Mouse (Mus musculus) lung, embryonic 14.5 days (tissue): ENCODE data around the gene Srpk2. TPM values are rescaled to one million over a fixed set of nuclear protein-coding genes. Genes with fewer than 3 reads are reported as not detected.

Experiments
- ATAC-seq: fragments of 200-750 bp; cut with Nextera tagmentation; 2 replicates; pipeline ENCODE4 v1.8.0; 2017; ENCODE audit warnings: mild to moderate bottlenecking, moderate TSS enrichment, moderate library complexity; ENCODE audit not compliant: insufficient read depth
- DNase-seq: peaks from one replicate; pipeline ENCODE4 v3.0.0-alpha.2; 2015
- H3K27ac ChIP-seq: fragments of 300-500 bp; sonication (generic); 2 replicates; pipeline ENCODE4 v1.5.1; 2014; ENCODE audit warnings: low read depth, mild to moderate bottlenecking, moderate library complexity
- H3K27me3 ChIP-seq: fragments of 300-500 bp; sonication (generic); 2 replicates; pipeline ENCODE4 v1.6.1; 2014; ENCODE audit warnings: low read length, control low read depth; ENCODE audit not compliant: insufficient read depth
- H3K36me3 ChIP-seq: fragments of 300-500 bp; sonication (generic); 2 replicates; pipeline ENCODE4 v1.6.1; 2014; ENCODE audit warnings: control low read depth; ENCODE audit not compliant: insufficient read depth
- H3K4me1 ChIP-seq: fragments of 300-500 bp; sonication (generic); 2 replicates; pipeline ENCODE4 v1.6.1; 2014; ENCODE audit warnings: antibody characterized with exemption, control low read depth; ENCODE audit not compliant: insufficient read depth
- H3K4me2 ChIP-seq: fragments of 300-500 bp; sonication (generic); 2 replicates; pipeline ENCODE4 v1.6.1; 2014; ENCODE audit warnings: mild to moderate bottlenecking
- H3K4me3 ChIP-seq: fragments of 300-500 bp; sonication (generic); 2 replicates; pipeline ENCODE4 v1.5.1; 2014; ENCODE audit warnings: low read depth, low read length
- H3K9ac ChIP-seq: fragments of 300-500 bp; sonication (generic); 2 replicates; pipeline ENCODE4 v1.6.1; 2014
- H3K9me3 ChIP-seq: fragments of 300-500 bp; sonication (generic); 2 replicates; pipeline ENCODE4 v1.6.1; 2016; ENCODE audit warnings: low read depth, low read length, control low read depth
- CTCF ChIP-seq: IDR thresholded peaks from 2 replicates; pipeline ENCODE4 v1.5.1; 2016; ENCODE audit warnings: antibody characterized with exemption, low read depth
- WGBS: fragments of 180-500 bp; shearing (Covaris S2); extraction: QIAGEN DNeasy Blood & Tissue Kit; methylation state at CpG from one replicate; pipeline ENCODE4 v1.1.7; 2014; 5-methylcytosine and 5-hydroxymethylcytosine counted together
- polyA plus RNA-seq: library from polyadenylated mRNA; unstranded; fragments of >200 nt; fragmentation: Nextera tagmentation; extraction: Ambion mirVana; gene quantifications from 2 replicates; pipeline ENCODE4 v1.2.1, GENCODE M21; 2014

Gene Srpk2
- polyA plus RNA-seq, result 49.2 and 50.2 TPM in 2 replicates

- no peaks in the 10 kb centered on the region for H3K9me3 ChIP-seq
- no peak within 1 kb of the TSS for H3K4me2 ChIP-seq
- H3K4me3 ChIP-seq, result no peak within 1 kb of the TSS
- DNase-seq (no peak), ATAC-seq (no peak)
- H3K27ac ChIP-seq, result no peak within 1 kb of the TSS
- no peaks in the 10 kb centered on the region for H3K36me3 ChIP-seq
- no peak within 1 kb of the TSS for H3K9ac ChIP-seq
- no peaks in the 10 kb centered on the region for H3K27me3 ChIP-seq
- 58% methylated on average over 1 of the region's 1 CpGs for WGBS
- no peak for TF ChIP-seq CTCF
- no peaks in the 10 kb centered on the region for H3K4me1 ChIP-seq
Observed at GRCm38 (mm10) chr5:23684517-23684916, at the start of gene Srpk2. TSS of gene Srpk2 (minus strand) at chr5:23684617.

GRCm38 (mm10) chr5:23721956-23722355 is 37.5 kb upstream of the Srpk2 start:
- no peak for DNase-seq
- Histone ChIP-seq H3K4me3 (no peak overlapping the region), H3K27me3 (no peaks in the 10 kb centered on the region), H3K9ac (no peak overlapping the region), H3K27ac (no peak overlapping the region), H3K4me1 (no peaks in the 10 kb centered on the region), H3K9me3 (no peaks in the 10 kb centered on the region; the same call in 1 of the 2 replicates), H3K36me3 (no peaks in the 10 kb centered on the region), H3K4me2 (no peak overlapping the region)
- TF ChIP-seq CTCF, result no peak
- no peak for ATAC-seq
- WGBS, result 88% methylated on average over 2 of the region's 2 CpGs

- Histone ChIP-seq H3K4me3 (no peak overlapping the region), H3K4me1 (no peaks in the 10 kb centered on the region), H3K27me3 (no peaks in the 10 kb centered on the region), H3K9ac (no peak overlapping the region), H3K27ac (no peak overlapping the region), H3K4me2 (no peak overlapping the region), H3K9me3 (no peaks in the 10 kb centered on the region), H3K36me3 (no peaks in the 10 kb centered on the region)
- DNase-seq (no peak), ATAC-seq (no peak)
- no peak for TF ChIP-seq CTCF
- 79% methylated on average over 4 of the region's 4 CpGs for WGBS
Observed at GRCm38 (mm10) chr5:23718881-23719328, 34.5 kb upstream of the Srpk2 start.

GRCm38 (mm10) chr5:23718182-23718534 is 33.7 kb upstream of the Srpk2 start:
- no peaks in the 10 kb centered on the region for H3K27me3 ChIP-seq
- H3K4me3 ChIP-seq, result no peak overlapping the region
- H3K4me1 ChIP-seq, result no peaks in the 10 kb centered on the region
- no peak for TF ChIP-seq CTCF
- no peak overlapping the region for H3K4me2 ChIP-seq
- ATAC-seq (no peak), DNase-seq (no peak)
- no peak overlapping the region for H3K9ac ChIP-seq
- 44% methylated on average over 1 of the region's 1 CpGs for WGBS
- no peak overlapping the region for H3K27ac ChIP-seq
- H3K9me3 ChIP-seq, result no peaks in the 10 kb centered on the region
- H3K36me3 ChIP-seq, result no peaks in the 10 kb centered on the region

GRCm38 (mm10) chr5:23717469-23718181 is 33.2 kb upstream of the Srpk2 start:
- Histone ChIP-seq H3K36me3 (no peaks in the 10 kb centered on the region), H3K9ac (no peak overlapping the region), H3K27me3 (no peaks in the 10 kb centered on the region), H3K4me1 (no peaks in the 10 kb centered on the region), H3K4me2 (no peak overlapping the region), H3K9me3 (no peaks in the 10 kb centered on the region), H3K4me3 (no peak overlapping the region), H3K27ac (no peak overlapping the region)
- DNase-seq (no peak), ATAC-seq (no peak)
- no peak for TF ChIP-seq CTCF
- WGBS, result 69% methylated on average over 3 of the region's 3 CpGs

GRCm38 (mm10) chr5:23713401-23714335 is 29.3 kb upstream of the Srpk2 start:
- DNase-seq (no peak), ATAC-seq (no peak)
- H3K4me2 ChIP-seq, result no peak overlapping the region

More at GRCm38 (mm10) chr5:23713401-23714335, 29.3 kb upstream of the Srpk2 start:
- 89% methylated on average over 8 of the region's 8 CpGs for WGBS
- TF ChIP-seq CTCF, result no peak
- Histone ChIP-seq H3K9ac (no peak overlapping the region), H3K27ac (no peak overlapping the region), H3K4me1 (no peaks in the 10 kb centered on the region), H3K9me3 (peaks cover 21% of the 10 kb centered on the region; the same call in 1 of the 2 replicates), H3K36me3 (peaks cover 21% of the 10 kb centered on the region), H3K27me3 (no peaks in the 10 kb centered on the region), H3K4me3 (no peak overlapping the region)
